Mouse (Mus musculus) E14TG2a.4 (cell line): ENCODE measurements around the gene Gga1.

ENCODE experiments used
- CTCF ChIP-seq: conservative IDR thresholded peaks from 2 replicates; pipeline ENCODE4 v1.5.1; 2014; ENCODE audit warnings: low read length
- NANOG ChIP-seq: IDR thresholded peaks from 2 replicates; pipeline ENCODE4 v1.6.1; 2014; ENCODE audit warnings: borderline replicate concordance, low read length, mixed read lengths
- POU5F1 ChIP-seq: IDR thresholded peaks from 2 replicates; pipeline ENCODE4 v1.6.1; 2014; ENCODE audit warnings: low read length, borderline replicate concordance

GRCm38 (mm10) chr15:78919914-78920313 lies 42.9 kb downstream of the Gga1 start:
- TF ChIP-seq CTCF (no peak), NANOG (no peak), POU5F1 (no peak)
